Mouse (Mus musculus): ENCODE results near the gene Tnrc6a. TPM values are rescaled to one million over a fixed set of nuclear protein-coding genes. Genes with fewer than 3 reads are reported as not detected.

Tnrc6a gene
- polyA plus RNA-seq (2014; fragmentation: Nextera tagmentation; extraction: Ambion mirVana) = 37.6 and 44.8 TPM in 2 replicates

DNA sequence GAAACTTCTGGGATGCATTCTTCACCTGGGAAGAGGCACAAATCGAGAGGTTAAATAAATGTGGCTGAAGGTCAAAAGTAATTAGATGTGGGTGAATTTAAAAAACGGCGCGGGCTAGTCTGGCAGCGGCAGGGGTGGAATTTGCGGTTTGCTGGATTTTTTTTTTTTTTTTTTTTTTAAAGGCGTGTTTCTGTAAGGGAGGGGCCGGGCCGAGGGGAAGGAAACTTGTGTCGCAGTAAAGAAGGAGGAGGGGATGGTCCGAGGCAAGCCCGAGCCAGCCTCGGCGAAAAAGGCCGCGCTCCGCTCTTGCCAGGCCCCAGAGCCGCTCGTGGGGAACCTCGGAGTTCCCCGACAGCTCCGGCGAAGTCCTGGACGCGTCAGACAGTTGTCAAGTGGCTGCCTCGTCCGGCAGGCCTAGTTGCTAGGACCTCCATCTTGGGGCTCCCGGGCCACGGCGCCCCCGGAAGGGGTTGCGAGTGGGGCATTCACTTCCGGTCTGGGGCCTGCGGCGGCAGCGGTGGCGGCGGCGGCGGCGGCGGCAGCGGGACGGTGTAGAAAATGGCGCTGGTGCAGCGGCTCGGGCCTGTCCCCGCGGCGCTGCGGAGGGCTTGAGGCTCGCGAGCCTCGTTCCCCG, at the start of gene Tnrc6a:
Tnrc6a (plus strand) TSS at position 221 of the 634 bp plus-strand sequence.
- Histone ChIP-seq H3K4me3 (ENCODE audit: low read depth, low read length) (peak within 1 kb of the TSS; percentile 94), H3K36me3 (ENCODE audit: control insufficient read depth, insufficient read depth, low read length) (0 out of 2 replicates have a peak, but pooled peaks cover 3% of the 10 kb centered on the region), H3K27me3 (ENCODE audit: control insufficient read depth, insufficient read depth, low read length) (no peaks in the 10 kb centered on the region), H3K27ac (ENCODE audit: low read depth, low read length) (peak within 1 kb of the TSS; percentile 95), H3K9me3 (replicated peaks; ENCODE audit: control insufficient read depth, low read length) (no peaks in the 10 kb centered on the region), H3K4me1 (ENCODE audit: control insufficient read depth, insufficient read depth, low read length) (peaks cover 15% of the 10 kb centered on the region), H3K4me2 (peak within 1 kb of the TSS; percentile 72), H3K9ac (ENCODE audit: low read depth, low read length) (peak within 1 kb of the TSS; percentile 96)
- ATAC-seq (replicated peaks; ENCODE audit: insufficient number of reproducible peaks, low FRiP score, low TSS enrichment) = peak; percentile 93
- under 1% methylated on average over 45 of the region's 55 CpGs for WGBS (ENCODE audit: insufficient replicate concordance)

DNA sequence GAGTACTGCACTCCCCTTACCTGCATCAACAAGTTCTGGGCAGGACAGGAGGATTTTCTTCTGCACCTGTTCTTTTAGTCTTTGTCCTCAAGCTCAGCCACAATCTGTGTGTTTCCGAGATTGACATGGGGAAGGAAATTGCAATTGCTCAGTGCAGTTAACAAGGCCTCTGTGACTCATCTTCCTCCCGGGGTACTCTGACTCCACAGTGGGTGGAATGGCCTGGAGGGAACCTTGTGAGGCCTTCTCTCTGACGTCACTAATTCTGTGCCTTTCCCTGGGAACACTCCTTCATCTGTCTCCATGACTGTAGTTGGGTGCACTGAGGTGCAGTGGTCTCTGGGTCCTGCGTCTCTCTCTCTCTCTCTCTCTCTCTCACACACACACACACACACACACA, 41.4 kb upstream of the Tnrc6a start:
- H3K4me3 ChIP-seq (ENCODE audit: low read depth, low read length) = no peak overlapping the region
- H3K9me3 ChIP-seq (replicated peaks; ENCODE audit: control insufficient read depth, low read length) = no peaks in the 10 kb centered on the region
- 66% methylated on average over 4 of the region's 4 CpGs for WGBS (ENCODE audit: insufficient replicate concordance)

DNA sequence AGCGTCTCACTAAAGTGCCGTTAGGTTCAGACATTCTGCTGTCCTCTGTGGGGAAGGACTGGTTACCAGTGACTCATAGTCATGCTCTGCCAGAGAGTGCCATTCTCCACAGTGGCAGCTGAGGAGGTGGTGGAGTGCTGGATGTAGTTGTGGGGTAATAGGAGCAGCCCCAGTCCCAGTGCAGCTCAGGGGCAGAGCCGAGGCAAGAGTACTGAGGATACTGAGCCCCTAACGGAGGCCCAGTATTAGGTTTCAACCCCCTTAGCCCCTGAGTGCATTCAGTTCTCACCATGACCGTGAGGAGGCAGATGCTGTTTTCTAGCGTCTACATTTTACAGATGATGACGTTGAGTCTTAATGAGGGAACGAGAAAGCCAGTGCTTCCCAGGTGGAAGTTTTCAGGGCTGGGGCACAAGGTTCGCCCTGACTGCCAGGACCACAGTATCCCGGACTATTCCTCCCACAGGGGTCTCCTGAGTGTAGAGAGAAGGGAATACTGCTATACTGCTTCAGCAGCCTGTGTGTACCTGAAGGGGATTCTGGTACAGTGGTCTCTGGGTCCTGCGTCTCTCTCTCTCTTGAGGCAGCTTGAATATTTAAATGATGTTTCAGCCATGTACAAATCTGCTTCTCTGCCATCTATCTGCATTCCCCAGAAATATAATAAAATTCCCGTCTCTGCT, 40.1 kb upstream of the Tnrc6a start:
- no peaks in the 10 kb centered on the region for H3K9me3 ChIP-seq (replicated peaks; ENCODE audit: control insufficient read depth, low read length)
- H3K4me2 ChIP-seq = no peak overlapping the region
- ATAC-seq (replicated peaks; ENCODE audit: insufficient number of reproducible peaks, low FRiP score, low TSS enrichment) = no peak; the same call in 1 of the 2 replicates
- H3K4me1 ChIP-seq (ENCODE audit: control insufficient read depth, insufficient read depth, low read length) = peaks cover 17% of the 10 kb centered on the region
- no peaks in the 10 kb centered on the region for H3K36me3 ChIP-seq (ENCODE audit: control insufficient read depth, insufficient read depth, low read length)
- H3K9ac ChIP-seq (ENCODE audit: low read depth, low read length) = no peak overlapping the region
- no peak overlapping the region for H3K4me3 ChIP-seq (ENCODE audit: low read depth, low read length)
- 0 out of 2 replicates have a peak overlapping the region, but pooled peaks have one; percentile 6 for H3K27ac ChIP-seq (ENCODE audit: low read depth, low read length)
- no peaks in the 10 kb centered on the region for H3K27me3 ChIP-seq (ENCODE audit: control insufficient read depth, insufficient read depth, low read length)
- WGBS (ENCODE audit: insufficient replicate concordance) = 33% methylated on average over 12 of the region's 12 CpGs

More for the DNA sequence above, 41.4 kb upstream of the Tnrc6a start:
- Histone ChIP-seq H3K4me1 (ENCODE audit: control insufficient read depth, insufficient read depth, low read length) (peaks cover 17% of the 10 kb centered on the region), H3K27ac (ENCODE audit: low read depth, low read length) (no peak overlapping the region), H3K4me2 (no peak overlapping the region), H3K36me3 (ENCODE audit: control insufficient read depth, insufficient read depth, low read length) (no peaks in the 10 kb centered on the region), H3K9ac (ENCODE audit: low read depth, low read length) (no peak overlapping the region), H3K27me3 (ENCODE audit: control insufficient read depth, insufficient read depth, low read length) (no peaks in the 10 kb centered on the region)
- ATAC-seq (replicated peaks; ENCODE audit: insufficient number of reproducible peaks, low FRiP score, low TSS enrichment) = no peak

DNA sequence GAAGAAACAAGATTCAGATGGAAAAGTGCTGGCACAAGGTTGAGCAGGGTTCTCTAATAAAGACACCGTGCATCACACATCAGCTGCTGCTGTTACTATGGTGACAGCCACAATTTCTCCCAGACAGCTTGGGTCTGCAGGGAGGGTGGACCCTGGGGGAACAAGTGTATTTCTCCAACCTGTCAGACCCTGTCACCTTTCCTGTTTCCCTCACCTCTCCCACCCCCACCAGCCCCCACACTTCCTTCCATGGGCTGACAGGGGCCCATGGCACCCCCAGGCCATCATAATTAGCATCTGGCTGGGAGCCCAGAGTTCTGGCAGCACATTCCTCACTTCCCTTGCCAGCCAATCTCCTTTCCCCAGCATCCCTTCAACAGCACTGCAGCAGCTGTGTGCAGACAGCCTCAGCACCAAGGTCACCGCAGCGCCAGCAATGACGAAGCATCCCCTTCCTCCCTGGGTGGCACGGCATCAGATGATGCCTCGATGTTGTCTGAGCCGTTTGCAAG, 39.4 kb upstream of the Tnrc6a start:
- H3K9me3 ChIP-seq (replicated peaks; ENCODE audit: control insufficient read depth, low read length) = no peaks in the 10 kb centered on the region
- H3K4me3 ChIP-seq (ENCODE audit: low read depth, low read length) = 0 out of 2 replicates have a peak overlapping the region, but pooled peaks have one; percentile 10
- H3K27me3 ChIP-seq (ENCODE audit: control insufficient read depth, insufficient read depth, low read length) = no peaks in the 10 kb centered on the region
- peak overlapping the region; percentile 43 for H3K4me2 ChIP-seq
- H3K36me3 ChIP-seq (ENCODE audit: control insufficient read depth, insufficient read depth, low read length) = no peaks in the 10 kb centered on the region
- H3K4me1 ChIP-seq (ENCODE audit: control insufficient read depth, insufficient read depth, low read length) = peaks cover 17% of the 10 kb centered on the region
- H3K9ac ChIP-seq (ENCODE audit: low read depth, low read length) = no peak overlapping the region
- WGBS (ENCODE audit: insufficient replicate concordance) = 1% methylated on average over 7 of the region's 7 CpGs
- peak; percentile 81 for ATAC-seq (replicated peaks; ENCODE audit: insufficient number of reproducible peaks, low FRiP score, low TSS enrichment)
- peak overlapping the region; percentile 41 for H3K27ac ChIP-seq (ENCODE audit: low read depth, low read length)

DNA sequence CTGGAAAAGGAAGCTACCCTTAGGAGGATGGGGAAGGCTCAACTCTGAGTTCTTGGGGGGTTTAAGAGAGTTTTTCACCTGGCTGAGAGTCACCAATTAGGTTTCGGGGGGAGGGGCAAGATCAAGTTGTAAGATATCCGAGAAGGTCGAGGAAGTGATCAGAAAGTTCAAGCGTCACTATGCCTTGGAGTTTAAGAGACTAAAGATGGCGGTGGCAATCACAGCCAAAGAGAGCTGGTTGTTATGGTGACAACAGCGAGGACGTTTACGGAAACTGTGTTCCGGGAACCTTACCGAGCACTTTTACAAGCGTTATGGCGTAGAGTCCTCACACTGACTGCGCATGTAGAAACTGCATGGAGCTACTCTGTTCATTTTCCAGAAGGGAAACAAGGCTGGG, 39.0 kb upstream of the Tnrc6a start:
- H3K9me3 ChIP-seq (replicated peaks; ENCODE audit: control insufficient read depth, low read length) = no peaks in the 10 kb centered on the region
- H3K4me3 ChIP-seq (ENCODE audit: low read depth, low read length) = 0 out of 2 replicates have a peak overlapping the region, but pooled peaks have one; percentile 10
- ATAC-seq (replicated peaks; ENCODE audit: insufficient number of reproducible peaks, low FRiP score, low TSS enrichment) = no peak
- H3K4me1 ChIP-seq (ENCODE audit: control insufficient read depth, insufficient read depth, low read length) = peaks cover 17% of the 10 kb centered on the region
- H3K4me2 ChIP-seq = peak overlapping the region; percentile 43
- H3K27ac ChIP-seq (ENCODE audit: low read depth, low read length) = peak overlapping the region; percentile 41; the same call in 1 of the 2 replicates
- H3K9ac ChIP-seq (ENCODE audit: low read depth, low read length) = no peak overlapping the region
- 18% methylated on average over 13 of the region's 13 CpGs for WGBS (ENCODE audit: insufficient replicate concordance)
- H3K27me3 ChIP-seq (ENCODE audit: control insufficient read depth, insufficient read depth, low read length) = no peaks in the 10 kb centered on the region
- no peaks in the 10 kb centered on the region for H3K36me3 ChIP-seq (ENCODE audit: control insufficient read depth, insufficient read depth, low read length)

DNA sequence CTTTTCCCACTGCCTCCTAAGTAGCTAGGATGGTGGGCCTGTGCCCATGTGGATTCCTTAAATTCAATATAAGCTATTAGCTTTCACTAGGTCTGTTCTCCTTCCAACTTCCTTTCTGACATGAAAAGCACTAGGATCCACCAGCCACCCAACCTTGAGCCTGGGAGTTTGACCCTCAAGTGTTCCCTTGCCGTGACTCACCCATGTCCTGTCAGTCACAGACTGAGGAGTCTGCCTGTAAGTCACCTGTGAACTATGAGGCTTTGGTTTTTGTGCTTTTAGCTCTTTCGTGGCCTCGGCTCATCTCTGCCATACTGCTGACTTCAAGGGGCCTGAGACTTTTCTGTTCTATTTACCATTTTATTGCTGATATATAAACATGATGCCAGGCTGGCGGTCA, 34.8 kb upstream of the Tnrc6a start:
- Histone ChIP-seq H3K9me3 (replicated peaks; ENCODE audit: control insufficient read depth, low read length) (no peaks in the 10 kb centered on the region), H3K9ac (ENCODE audit: low read depth, low read length) (no peak overlapping the region), H3K4me1 (ENCODE audit: control insufficient read depth, insufficient read depth, low read length) (peaks cover 10% of the 10 kb centered on the region), H3K36me3 (ENCODE audit: control insufficient read depth, insufficient read depth, low read length) (no peaks in the 10 kb centered on the region), H3K4me2 (no peak overlapping the region), H3K27ac (ENCODE audit: low read depth, low read length) (no peak overlapping the region), H3K27me3 (ENCODE audit: control insufficient read depth, insufficient read depth, low read length) (no peaks in the 10 kb centered on the region), H3K4me3 (ENCODE audit: low read depth, low read length) (no peak overlapping the region)
- 86% methylated on average over 4 of the region's 4 CpGs for WGBS (ENCODE audit: insufficient replicate concordance)
- ATAC-seq (replicated peaks; ENCODE audit: insufficient number of reproducible peaks, low FRiP score, low TSS enrichment) = no peak

DNA sequence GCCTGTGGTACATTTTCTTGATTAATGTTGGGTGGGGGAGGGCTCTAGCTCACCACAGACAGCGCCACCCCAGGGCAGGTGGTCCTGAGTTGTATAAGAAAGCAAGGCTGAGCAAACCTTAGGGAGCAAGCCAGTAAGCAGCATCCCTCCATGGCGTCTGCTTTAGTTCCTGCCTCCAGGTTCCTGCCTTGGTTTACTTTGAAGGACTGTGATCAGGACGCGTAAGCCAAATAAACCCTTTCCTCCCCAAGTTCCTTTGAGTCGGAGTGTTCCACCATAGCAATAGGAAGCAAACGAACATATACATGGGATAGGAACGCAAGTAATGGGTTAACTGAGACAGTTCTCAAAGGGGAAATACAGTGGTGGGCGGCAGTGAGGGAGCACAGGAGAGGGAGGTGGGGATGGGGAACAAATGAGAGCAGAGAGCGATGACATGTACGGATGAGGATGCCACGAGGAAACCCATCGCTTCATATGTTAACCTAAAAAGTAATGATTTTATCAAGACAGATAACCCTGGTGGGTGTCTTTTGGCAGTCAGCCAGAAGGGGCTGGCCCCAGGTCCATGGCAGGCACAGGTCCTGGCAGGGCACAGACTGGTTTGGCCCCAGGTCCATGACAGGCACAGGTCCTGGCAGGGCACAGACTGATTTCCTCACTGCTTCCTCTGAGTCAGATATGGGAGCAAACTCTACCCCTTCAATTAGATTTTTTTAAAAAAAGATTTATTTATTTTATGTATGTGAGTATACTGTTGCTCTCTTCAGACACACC, 27.2 kb upstream of the Tnrc6a start:
- peak overlapping the region; percentile 92 for H3K27ac ChIP-seq (ENCODE audit: low read depth, low read length)
- H3K9ac ChIP-seq (ENCODE audit: low read depth, low read length) = no peak overlapping the region
- peaks cover 4% of the 10 kb centered on the region; the same call in 1 of the 2 replicates for H3K9me3 ChIP-seq (replicated peaks; ENCODE audit: control insufficient read depth, low read length)
- no peaks in the 10 kb centered on the region for H3K27me3 ChIP-seq (ENCODE audit: control insufficient read depth, insufficient read depth, low read length)
- 79% methylated on average over 12 of the region's 12 CpGs for WGBS (ENCODE audit: insufficient replicate concordance)
- no peak overlapping the region for H3K4me3 ChIP-seq (ENCODE audit: low read depth, low read length)
- no peaks in the 10 kb centered on the region for H3K36me3 ChIP-seq (ENCODE audit: control insufficient read depth, insufficient read depth, low read length)
- H3K4me1 ChIP-seq (ENCODE audit: control insufficient read depth, insufficient read depth, low read length) = peaks cover 13% of the 10 kb centered on the region
- no peak for ATAC-seq (replicated peaks; ENCODE audit: insufficient number of reproducible peaks, low FRiP score, low TSS enrichment)
- no peak overlapping the region for H3K4me2 ChIP-seq

All from heart, embryonic 11.5 days (tissue).